Mouse (Mus musculus) gastrocnemius, postnatal 14 days (tissue): ENCODE measurements around the gene Srrm2. TPM values are rescaled to one million over a fixed set of nuclear protein-coding genes. Genes with fewer than 3 reads are reported as not detected.

Source experiments
- DNase-seq: peaks from one replicate; pipeline ENCODE4 v3.0.0; 2021; ENCODE audit warnings: mixed read lengths
- intact Hi-C: fragments of 180-260 bp; cut with DNase I; formaldehyde crosslinking; loops from one replicate; pipeline ENCODE4 v1.15.1; 2025; ENCODE audit warnings: low total_unique reads
- long read RNA-seq, 2 experiments: library from polyadenylated mRNA; stranded (forward); transcript quantifications; one replicate each; pipeline ENCODE4 v2.0.0; 2021
- total RNA-seq, 2 experiments: library from RNA; stranded (reverse); gene quantifications; 2 replicates each; pipeline ENCODE4 v1.2.3; 2021

Gene Srrm2
- total RNA-seq: 100 to 1,000 TPM; 148 to 169 TPM
- long read RNA-seq, experiment 1, partial matches to known transcripts: 2 of 5 reads
- long read RNA-seq, experiment 1, other reads (novel, unspliced or antisense): 3 of 5 reads
- long read RNA-seq, experiment 2, partial matches to known transcripts: 1 of 7 reads
- long read RNA-seq, experiment 2, other reads (novel, unspliced or antisense): 6 of 7 reads

GRCm38 (mm10) chr17:23790269-23791078 is at the start of gene Srrm2:
Gene Srrm2 (plus strand): TSS chr17:23790532.
- intact Hi-C loops: no loop called here

GRCm38 (mm10) chr17:23740598-23741021 is 49.7 kb upstream of the Srrm2 start, which contains the start of gene Paqr4:
Gene Paqr4 (minus strand): TSS chr17:23740867.
- intact Hi-C loops: no loop called here
- no peak for DNase-seq

More at GRCm38 (mm10) chr17:23790269-23791078, at the start of gene Srrm2:
- peak; percentile 70 for DNase-seq

DNA sequence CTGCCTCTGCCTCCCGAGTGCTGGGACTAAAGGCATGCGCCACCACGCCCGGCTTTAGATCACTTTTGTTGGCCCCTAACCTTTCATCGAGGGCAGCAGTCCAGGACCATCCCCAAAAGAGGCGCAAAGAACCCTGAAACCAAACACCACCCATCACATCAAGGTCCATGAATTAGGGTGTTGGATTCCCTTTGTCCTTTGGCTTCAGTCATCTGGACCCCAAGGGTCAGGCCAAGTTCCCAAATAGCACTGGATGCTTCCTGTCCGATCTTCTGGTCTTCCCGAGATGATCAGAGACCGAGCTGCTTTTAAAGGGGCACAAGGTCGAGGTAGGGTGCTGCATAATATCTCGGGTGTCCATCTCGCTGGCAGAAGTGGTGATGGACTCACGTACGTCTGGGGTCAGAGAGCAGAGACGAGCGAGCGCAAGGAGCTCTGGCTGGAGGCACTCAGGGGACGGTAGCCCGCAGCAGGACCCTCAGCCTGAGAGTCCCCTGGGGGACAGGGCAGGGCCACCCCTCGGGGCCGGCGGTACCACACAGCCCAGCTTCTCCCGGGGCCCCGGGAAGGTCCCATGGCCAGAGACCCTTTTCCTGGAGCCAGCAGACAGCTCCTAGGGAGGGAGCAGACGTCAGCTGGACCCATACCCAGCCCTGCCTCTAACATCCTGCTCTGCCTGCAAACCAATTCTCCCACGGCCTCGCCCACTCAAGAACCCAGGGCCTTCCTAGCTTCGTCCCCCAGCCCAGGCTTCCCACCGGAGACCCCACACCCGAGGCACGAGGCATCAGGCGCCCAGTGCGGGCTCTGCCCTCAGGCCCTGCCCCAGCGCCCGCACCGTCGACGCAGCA is 48.7 kb upstream of the Srrm2 start:
- intact Hi-C loops: no loop called here
- no peak for DNase-seq

- no peak for DNase-seq
- intact Hi-C loops: no loop called here
Observed at GRCm38 (mm10) chr17:23742210-23742793, 48.0 kb upstream of the Srrm2 start.

GRCm38 (mm10) chr17:23742941-23743340 is 47.4 kb upstream of the Srrm2 start:
- intact Hi-C loops: no loop called here
- no peak for DNase-seq

GRCm38 (mm10) chr17:23744076-23744475 is 46.3 kb upstream of the Srrm2 start:
- DNase-seq: no peak
- intact Hi-C loops: no loop called here

DNA sequence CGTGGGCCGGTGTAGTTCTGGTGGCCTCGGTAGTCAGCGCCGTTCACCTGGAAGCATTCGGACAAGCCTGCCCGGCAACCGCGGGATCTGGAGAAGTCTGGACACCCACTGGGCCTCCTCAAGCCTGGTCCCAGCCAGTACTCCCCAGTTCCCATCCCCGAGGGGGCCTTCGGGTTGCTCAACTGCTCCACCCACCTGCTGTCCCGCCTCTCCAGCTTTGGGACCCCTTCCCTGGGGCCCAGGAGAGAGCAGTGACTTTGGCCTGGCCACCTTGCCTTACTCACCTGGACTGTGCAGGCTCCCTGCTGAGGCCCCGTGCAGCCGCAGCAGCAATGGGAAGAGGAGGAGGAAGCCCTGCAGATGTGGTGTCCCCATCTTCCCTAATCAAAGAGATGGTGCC is 45.7 kb upstream of the Srrm2 start:
- DNase-seq: no peak
- intact Hi-C loops: no loop called here

DNA sequence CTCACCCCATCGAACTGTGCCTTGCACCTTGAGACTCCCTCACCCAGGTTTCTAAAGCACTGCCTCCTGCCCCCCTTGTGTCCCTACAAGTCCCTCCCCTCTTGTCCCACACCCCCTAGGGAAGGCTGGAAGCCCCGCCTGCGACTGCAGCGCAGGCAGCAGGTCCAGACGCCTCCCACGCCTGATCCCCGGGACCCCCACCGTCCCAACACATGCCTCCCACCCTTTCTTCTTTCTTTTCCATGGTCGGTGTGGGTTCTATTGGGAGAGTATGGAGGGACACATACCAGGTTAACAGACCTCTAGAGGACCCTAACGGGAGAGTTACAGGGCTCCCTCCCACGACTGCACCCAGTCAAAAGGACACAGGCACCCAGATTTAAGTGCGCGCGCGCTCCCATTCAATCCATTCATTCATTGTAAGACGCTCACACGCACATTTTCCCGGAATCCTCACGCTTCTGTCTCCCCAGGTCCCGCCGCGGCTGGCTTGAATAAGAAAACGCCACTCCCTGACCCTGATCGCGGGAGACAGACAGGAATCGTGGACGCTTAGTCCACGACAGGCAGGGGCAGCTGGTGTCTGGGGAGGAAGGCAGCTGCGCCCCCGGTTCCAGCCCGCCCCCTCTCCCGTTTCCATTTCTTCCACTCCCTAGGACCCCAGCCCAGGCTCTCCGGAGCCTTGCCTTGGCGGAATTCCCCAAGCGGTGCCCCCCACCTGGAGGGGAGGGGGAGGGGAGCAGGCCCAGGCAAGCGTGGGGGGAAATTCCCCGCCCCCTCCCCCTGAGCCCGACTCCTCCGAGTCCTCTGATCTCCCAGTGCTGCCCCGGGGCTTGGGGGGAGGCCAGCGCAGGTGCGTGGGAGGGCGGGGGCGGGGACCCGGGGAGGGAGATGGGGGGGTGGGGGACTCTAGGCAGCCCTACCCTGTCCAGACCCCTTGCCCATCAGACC is 44.8 kb upstream of the Srrm2 start, which contains the start of gene Kremen2:
Kremen2 (minus strand) TSS at position 533 of the 951 bp plus-strand sequence.
- intact Hi-C loops: no loop called here
- no peak for DNase-seq

DNA sequence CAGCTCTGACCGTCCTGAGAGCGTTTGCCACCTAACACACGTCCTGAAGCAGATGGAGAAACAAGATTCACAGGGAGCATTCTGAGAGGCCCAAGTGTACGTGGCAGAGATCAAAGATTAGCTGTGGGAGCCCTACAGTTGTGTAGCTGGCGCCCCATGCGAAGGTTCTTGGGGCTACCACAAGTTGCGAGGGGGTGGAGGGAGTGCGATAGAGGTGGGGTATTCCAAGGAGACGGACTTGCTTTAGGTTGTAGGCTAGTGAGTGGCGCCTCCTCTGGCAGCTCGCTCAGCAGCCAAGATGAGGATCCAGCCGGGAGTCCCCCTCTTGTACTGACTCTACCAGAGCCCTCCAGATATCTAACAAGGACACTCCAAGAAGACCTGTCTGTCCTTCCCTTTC is 44.0 kb upstream of the Srrm2 start:
- intact Hi-C loops: no loop called here
- DNase-seq: no peak

GRCm38 (mm10) chr17:23746767-23747166 is 43.6 kb upstream of the Srrm2 start:
- DNase-seq: no peak
- intact Hi-C loops: no loop called here

GRCm38 (mm10) chr17:23747471-23747870 is 42.9 kb upstream of the Srrm2 start:
- no peak for DNase-seq
- intact Hi-C loops: no loop called here

DNA sequence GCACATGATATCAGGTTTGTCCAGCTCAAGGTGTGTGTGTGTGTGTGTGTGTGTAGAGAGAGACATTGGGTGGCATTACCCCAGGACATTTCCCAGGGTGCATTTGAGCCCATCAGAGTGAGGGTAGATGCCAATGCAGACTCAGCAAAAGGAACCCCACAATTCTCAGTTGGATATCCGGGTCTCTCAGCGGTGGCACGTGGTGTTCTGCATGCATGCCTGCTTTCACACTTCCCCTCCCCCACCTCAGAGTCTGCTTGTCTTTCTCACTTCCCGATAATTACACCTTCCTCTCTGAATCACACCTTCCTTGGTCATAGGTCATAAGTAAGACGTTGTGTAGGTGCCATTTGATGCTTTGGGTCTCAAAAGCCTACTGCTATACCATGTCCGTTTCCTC is 42.3 kb upstream of the Srrm2 start:
- DNase-seq: no peak
- intact Hi-C loops: no loop called here

DNA sequence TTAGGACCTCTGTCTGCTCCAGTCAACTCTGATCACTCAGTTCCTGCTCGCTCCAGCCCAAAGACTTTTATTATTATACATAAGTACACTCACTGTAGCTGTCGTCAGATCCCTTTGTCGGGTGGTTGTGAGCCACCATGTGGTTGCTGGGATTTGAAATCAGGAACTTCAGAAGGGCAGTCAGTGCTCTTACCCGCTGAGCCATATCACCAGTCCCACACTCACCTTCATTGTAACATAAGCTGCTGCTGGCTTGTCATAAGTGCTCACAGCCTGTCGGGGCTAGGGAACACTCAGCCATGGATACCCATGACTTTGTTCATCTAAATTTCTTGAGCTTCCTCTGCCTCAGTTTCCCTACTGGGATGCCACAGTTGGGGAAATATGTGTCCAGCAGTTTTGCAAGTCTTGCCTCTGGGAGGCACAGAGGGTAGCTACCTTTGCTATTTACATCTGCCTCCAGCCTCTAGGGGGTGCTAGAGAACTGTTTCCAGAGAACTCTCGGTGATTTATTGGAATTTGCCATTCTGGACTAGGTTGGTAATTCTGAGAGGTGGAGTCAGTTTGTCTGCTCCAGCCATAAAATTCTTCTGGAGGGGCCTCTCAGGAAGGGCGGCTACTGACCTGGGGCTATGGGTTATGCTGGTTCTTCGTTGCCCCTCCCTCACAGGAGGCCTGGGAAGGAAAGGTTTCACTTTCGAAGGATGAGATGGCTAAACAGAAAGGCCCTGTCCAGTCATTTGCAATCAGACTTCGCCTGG is 41.5 kb upstream of the Srrm2 start:
- intact Hi-C loops: no loop called here
- DNase-seq: no peak

GRCm38 (mm10) chr17:23749400-23750191 is 40.7 kb upstream of the Srrm2 start:
- DNase-seq: no peak
- intact Hi-C loops: no loop called here

DNA sequence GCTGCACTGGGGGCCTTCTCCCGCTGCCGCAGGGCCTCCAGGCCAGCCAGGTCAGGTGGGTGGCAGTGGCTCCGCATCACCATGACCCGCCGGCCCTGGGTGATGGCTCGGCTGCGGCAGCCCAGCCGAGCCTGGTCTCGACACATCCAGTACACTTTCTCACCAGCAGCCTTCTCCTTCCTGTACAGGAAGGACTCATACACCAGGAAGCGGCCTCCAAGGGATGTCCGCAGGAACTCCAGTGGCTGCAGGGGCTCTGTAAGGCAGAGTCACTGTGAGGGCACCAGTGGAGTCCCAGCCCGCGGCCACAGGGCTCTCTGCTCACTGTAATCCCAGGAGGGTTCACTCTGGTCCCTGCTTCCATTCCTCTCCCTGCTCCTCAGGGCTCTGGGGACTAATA is 34.6 kb upstream of the Srrm2 start:
- no peak for DNase-seq
- intact Hi-C loops: no loop called here

DNA sequence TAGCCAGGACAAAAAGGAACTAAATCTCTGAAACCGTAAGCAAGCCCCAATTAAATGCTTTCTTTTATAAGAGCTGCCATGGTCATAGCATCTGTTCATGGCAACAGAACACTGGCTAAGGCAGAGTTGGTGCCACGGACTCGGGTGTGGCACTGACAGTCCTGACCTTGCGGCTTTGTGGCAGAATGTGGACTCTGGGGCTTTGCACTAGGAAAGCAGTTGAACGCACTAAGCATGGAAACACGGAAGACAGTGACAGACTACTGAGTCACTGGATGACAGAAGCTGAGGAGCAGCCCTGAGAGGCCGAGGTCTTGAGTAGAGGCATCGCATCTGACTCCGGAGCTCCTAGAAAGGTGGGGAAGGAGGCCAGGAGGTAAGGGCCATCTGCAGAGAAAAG is 32.8 kb upstream of the Srrm2 start:
- DNase-seq: no peak
- intact Hi-C loops: no loop called here

GRCm38 (mm10) chr17:23758801-23759200 is 31.5 kb upstream of the Srrm2 start:
- intact Hi-C loops: no loop called here
- DNase-seq: no peak
